Mouse (Mus musculus): ENCODE data around the gene Arhgap42. TPM values are rescaled to one million over a fixed set of nuclear protein-coding genes. Genes with fewer than 3 reads are reported as not detected.

The Arhgap42 gene
- polyA plus RNA-seq (2014; fragmentation: Nextera tagmentation; extraction: Ambion mirVana): 12.3 and 15.9 TPM in 2 replicates

GRCm38 (mm10) chr9:9238438-9239391 is at the start of gene Arhgap42:
TSS of gene Arhgap42 (minus strand) at chr9:9239101.
- H3K36me3 ChIP-seq (ENCODE audit: control insufficient read depth, insufficient read depth, low read length): no peaks in the 10 kb centered on the region

GRCm38 (mm10) chr9:9288140-9288539 is 49.2 kb upstream of the Arhgap42 start:
- Histone ChIP-seq H3K4me2 (ENCODE audit: low read length) (no peak overlapping the region), H3K4me1 (ENCODE audit: control insufficient read depth, insufficient read depth, low read length) (no peaks in the 10 kb centered on the region), H3K36me3 (ENCODE audit: control insufficient read depth, insufficient read depth, low read length) (no peaks in the 10 kb centered on the region), H3K9me3 (replicated peaks; ENCODE audit: control insufficient read depth, low read length) (no peaks in the 10 kb centered on the region), H3K9ac (ENCODE audit: low read length) (no peak overlapping the region), H3K4me3 (ENCODE audit: low read depth, low read length) (no peak overlapping the region), H3K27me3 (replicated peaks; ENCODE audit: control insufficient read depth, insufficient read depth, low read length) (no peaks in the 10 kb centered on the region), H3K27ac (ENCODE audit: low read depth, low read length) (no peak overlapping the region)
- DNase-seq (ENCODE audit: low spot score) (no peak), ATAC-seq (no peak)
- WGBS: 85% methylated on average over 2 of the region's 2 CpGs

More at GRCm38 (mm10) chr9:9238438-9239391, at the start of gene Arhgap42:
- H3K9me3 ChIP-seq (replicated peaks; ENCODE audit: control insufficient read depth, low read length): no peaks in the 10 kb centered on the region
- peaks cover 5% of the 10 kb centered on the region; the same call in 1 of the 2 replicates for H3K4me1 ChIP-seq (ENCODE audit: control insufficient read depth, insufficient read depth, low read length)
- peak; percentile 88 for DNase-seq (ENCODE audit: low spot score)
- peak within 1 kb of the TSS; percentile 71 for H3K27ac ChIP-seq (ENCODE audit: low read depth, low read length)
- WGBS: under 1% methylated on average over 78 of the region's 78 CpGs
- peak within 1 kb of the TSS; percentile 64 for H3K4me2 ChIP-seq (ENCODE audit: low read length)
- peak; percentile 94 for ATAC-seq
- H3K4me3 ChIP-seq (ENCODE audit: low read depth, low read length): peak within 1 kb of the TSS; percentile 81
- peak within 1 kb of the TSS; percentile 91 for H3K9ac ChIP-seq (ENCODE audit: low read length)
- no peaks in the 10 kb centered on the region for H3K27me3 ChIP-seq (replicated peaks; ENCODE audit: control insufficient read depth, insufficient read depth, low read length)

GRCm38 (mm10) chr9:9269305-9269704 is 30.4 kb upstream of the Arhgap42 start:
- Histone ChIP-seq H3K4me3 (ENCODE audit: low read depth, low read length) (no peak overlapping the region), H3K27me3 (replicated peaks; ENCODE audit: control insufficient read depth, insufficient read depth, low read length) (no peaks in the 10 kb centered on the region), H3K9ac (ENCODE audit: low read length) (no peak overlapping the region), H3K27ac (ENCODE audit: low read depth, low read length) (no peak overlapping the region), H3K9me3 (replicated peaks; ENCODE audit: control insufficient read depth, low read length) (no peaks in the 10 kb centered on the region), H3K36me3 (ENCODE audit: control insufficient read depth, insufficient read depth, low read length) (no peaks in the 10 kb centered on the region), H3K4me1 (ENCODE audit: control insufficient read depth, insufficient read depth, low read length) (no peaks in the 10 kb centered on the region), H3K4me2 (ENCODE audit: low read length) (no peak overlapping the region)
- 0% methylated on average over 2 of the region's 2 CpGs for WGBS
- ATAC-seq: peak; percentile 85
- peak; percentile 82 for DNase-seq (ENCODE audit: low spot score)

- H3K27me3 ChIP-seq (replicated peaks; ENCODE audit: control insufficient read depth, insufficient read depth, low read length): no peaks in the 10 kb centered on the region
- H3K36me3 ChIP-seq (ENCODE audit: control insufficient read depth, insufficient read depth, low read length): no peaks in the 10 kb centered on the region
- no peak for ATAC-seq
- H3K9ac ChIP-seq (ENCODE audit: low read length): no peak overlapping the region
- H3K27ac ChIP-seq (ENCODE audit: low read depth, low read length): no peak overlapping the region
- H3K4me2 ChIP-seq (ENCODE audit: low read length): no peak overlapping the region
- H3K4me1 ChIP-seq (ENCODE audit: control insufficient read depth, insufficient read depth, low read length): no peaks in the 10 kb centered on the region
- no peak overlapping the region for H3K4me3 ChIP-seq (ENCODE audit: low read depth, low read length)
- DNase-seq (ENCODE audit: low spot score): no peak
- whole genome bisulfite sequencing: 77% methylated on average over 6 of the region's 6 CpGs
- H3K9me3 ChIP-seq (replicated peaks; ENCODE audit: control insufficient read depth, low read length): no peaks in the 10 kb centered on the region
Measured at GRCm38 (mm10) chr9:9267606-9268601, 29.0 kb upstream of the Arhgap42 start.

- no peak overlapping the region for H3K4me3 ChIP-seq (ENCODE audit: low read depth, low read length)
- 8% methylated on average over 1 of the region's 1 CpGs for WGBS
- H3K36me3 ChIP-seq (ENCODE audit: control insufficient read depth, insufficient read depth, low read length): no peaks in the 10 kb centered on the region
- no peaks in the 10 kb centered on the region for H3K4me1 ChIP-seq (ENCODE audit: control insufficient read depth, insufficient read depth, low read length)
- peak; percentile 18 for DNase-seq (ENCODE audit: low spot score)
- no peak overlapping the region for H3K27ac ChIP-seq (ENCODE audit: low read depth, low read length)
- ATAC-seq: peak; percentile 64; the same call in 1 of the 2 replicates
- no peak overlapping the region for H3K4me2 ChIP-seq (ENCODE audit: low read length)
- no peaks in the 10 kb centered on the region for H3K9me3 ChIP-seq (replicated peaks; ENCODE audit: control insufficient read depth, low read length)
- no peak overlapping the region for H3K9ac ChIP-seq (ENCODE audit: low read length)
- no peaks in the 10 kb centered on the region for H3K27me3 ChIP-seq (replicated peaks; ENCODE audit: control insufficient read depth, insufficient read depth, low read length)
Measured at GRCm38 (mm10) chr9:9263543-9263942, 24.6 kb upstream of the Arhgap42 start.

GRCm38 (mm10) chr9:9262479-9262878 is 23.6 kb upstream of the Arhgap42 start:
- no peaks in the 10 kb centered on the region for H3K36me3 ChIP-seq (ENCODE audit: control insufficient read depth, insufficient read depth, low read length)
- H3K27me3 ChIP-seq (replicated peaks; ENCODE audit: control insufficient read depth, insufficient read depth, low read length): no peaks in the 10 kb centered on the region
- no peak overlapping the region for H3K4me2 ChIP-seq (ENCODE audit: low read length)
- 92% methylated on average over 2 of the region's 2 CpGs for WGBS
- H3K9me3 ChIP-seq (replicated peaks; ENCODE audit: control insufficient read depth, low read length): no peaks in the 10 kb centered on the region
- H3K4me3 ChIP-seq (ENCODE audit: low read depth, low read length): no peak overlapping the region
- no peak overlapping the region for H3K9ac ChIP-seq (ENCODE audit: low read length)
- no peaks in the 10 kb centered on the region for H3K4me1 ChIP-seq (ENCODE audit: control insufficient read depth, insufficient read depth, low read length)
- no peak for DNase-seq (ENCODE audit: low spot score)
- no peak overlapping the region for H3K27ac ChIP-seq (ENCODE audit: low read depth, low read length)
- ATAC-seq: no peak

- no peak for DNase-seq (ENCODE audit: low spot score)
- WGBS: 94% methylated on average over 1 of the region's 1 CpGs
- H3K27me3 ChIP-seq (replicated peaks; ENCODE audit: control insufficient read depth, insufficient read depth, low read length): no peaks in the 10 kb centered on the region
Measured at GRCm38 (mm10) chr9:9254764-9255163, 15.9 kb upstream of the Arhgap42 start.

GRCm38 (mm10) chr9:9248529-9248928 is 9.6 kb upstream of the Arhgap42 start:
- no peak overlapping the region for H3K27ac ChIP-seq (ENCODE audit: low read depth, low read length)
- DNase-seq (ENCODE audit: low spot score) (no peak), ATAC-seq (no peak)
- no peak overlapping the region for H3K4me2 ChIP-seq (ENCODE audit: low read length)
- H3K9me3 ChIP-seq (replicated peaks; ENCODE audit: control insufficient read depth, low read length): no peaks in the 10 kb centered on the region
- 40% methylated on average over 2 of the region's 2 CpGs for WGBS
- no peak overlapping the region for H3K9ac ChIP-seq (ENCODE audit: low read length)
- no peaks in the 10 kb centered on the region for H3K36me3 ChIP-seq (ENCODE audit: control insufficient read depth, insufficient read depth, low read length)
- no peaks in the 10 kb centered on the region for H3K4me1 ChIP-seq (ENCODE audit: control insufficient read depth, insufficient read depth, low read length)
- H3K4me3 ChIP-seq (ENCODE audit: low read depth, low read length): no peak overlapping the region
- H3K27me3 ChIP-seq (replicated peaks; ENCODE audit: control insufficient read depth, insufficient read depth, low read length): no peaks in the 10 kb centered on the region

More at GRCm38 (mm10) chr9:9254764-9255163, 15.9 kb upstream of the Arhgap42 start:
- Histone ChIP-seq H3K4me1 (ENCODE audit: control insufficient read depth, insufficient read depth, low read length) (no peaks in the 10 kb centered on the region), H3K36me3 (ENCODE audit: control insufficient read depth, insufficient read depth, low read length) (no peaks in the 10 kb centered on the region), H3K4me3 (ENCODE audit: low read depth, low read length) (no peak overlapping the region), H3K9ac (ENCODE audit: low read length) (no peak overlapping the region), H3K9me3 (replicated peaks; ENCODE audit: control insufficient read depth, low read length) (no peaks in the 10 kb centered on the region), H3K4me2 (ENCODE audit: low read length) (no peak overlapping the region), H3K27ac (ENCODE audit: low read depth, low read length) (no peak overlapping the region)
- ATAC-seq: no peak

All from forebrain, embryonic 14.5 days (tissue).